Mouse (Mus musculus) C2C12 (cell line): ENCODE measurements around the gene Ano6.

Source experiments
- CEBPB ChIP-seq: IDR thresholded peaks from one replicate; pipeline ENCODE4 v1.6.1; 2011; ENCODE audit warnings: low read depth, mild to moderate bottlenecking, control low read depth, moderate library complexity
- CTCF ChIP-seq: IDR thresholded peaks from one replicate; pipeline ENCODE4 v1.5.1; 2011; ENCODE audit not compliant: control insufficient read depth, insufficient read depth, insufficient read length
- FOSL1 ChIP-seq: IDR thresholded peaks from one replicate; pipeline ENCODE4 v1.8.0; 2011; ENCODE audit warnings: mild to moderate bottlenecking, low read length; ENCODE audit not compliant: poor library complexity, insufficient read depth, severe bottlenecking
- MAX ChIP-seq: IDR thresholded peaks from one replicate; pipeline ENCODE4 v1.6.1; 2011; ENCODE audit warnings: mild to moderate bottlenecking, control low read depth
- MYOD1 ChIP-seq: IDR thresholded peaks from one replicate; pipeline ENCODE4 v1.6.1; 2011; ENCODE audit warnings: low read depth; ENCODE audit not compliant: control insufficient read depth, insufficient read length
- MYOG ChIP-seq: IDR thresholded peaks from one replicate; pipeline ENCODE4 v1.6.1; 2011; ENCODE audit not compliant: control insufficient read depth, insufficient read length; ENCODE audit errors: extremely low read depth
- USF1 ChIP-seq: IDR thresholded peaks from one replicate; pipeline ENCODE4 v1.6.1; 2011; ENCODE audit warnings: low read depth, mild to moderate bottlenecking, control low read depth, moderate library complexity

GRCm38 (mm10) chr15:95762661-95763303 is 27.9 kb upstream of the Ano6 start:
- peak; percentile 74 for TF ChIP-seq CTCF
- TF ChIP-seq MYOD1 = no peak
- TF ChIP-seq USF1 = no peak
- TF ChIP-seq CEBPB = no peak
- no peak for TF ChIP-seq MYOG
- TF ChIP-seq MAX = no peak
- no peak for TF ChIP-seq FOSL1
